Mouse (Mus musculus) E14TG2a.4 (cell line): ENCODE results near the gene Egflam.

Experiments used
- CTCF ChIP-seq: conservative IDR thresholded peaks from 2 replicates; pipeline ENCODE4 v1.5.1; 2014; ENCODE audit warnings: low read length
- NANOG ChIP-seq: IDR thresholded peaks from 2 replicates; pipeline ENCODE4 v1.6.1; 2014; ENCODE audit warnings: borderline replicate concordance, low read length, mixed read lengths
- POU5F1 ChIP-seq: IDR thresholded peaks from 2 replicates; pipeline ENCODE4 v1.6.1; 2014; ENCODE audit warnings: low read length, borderline replicate concordance

DNA sequence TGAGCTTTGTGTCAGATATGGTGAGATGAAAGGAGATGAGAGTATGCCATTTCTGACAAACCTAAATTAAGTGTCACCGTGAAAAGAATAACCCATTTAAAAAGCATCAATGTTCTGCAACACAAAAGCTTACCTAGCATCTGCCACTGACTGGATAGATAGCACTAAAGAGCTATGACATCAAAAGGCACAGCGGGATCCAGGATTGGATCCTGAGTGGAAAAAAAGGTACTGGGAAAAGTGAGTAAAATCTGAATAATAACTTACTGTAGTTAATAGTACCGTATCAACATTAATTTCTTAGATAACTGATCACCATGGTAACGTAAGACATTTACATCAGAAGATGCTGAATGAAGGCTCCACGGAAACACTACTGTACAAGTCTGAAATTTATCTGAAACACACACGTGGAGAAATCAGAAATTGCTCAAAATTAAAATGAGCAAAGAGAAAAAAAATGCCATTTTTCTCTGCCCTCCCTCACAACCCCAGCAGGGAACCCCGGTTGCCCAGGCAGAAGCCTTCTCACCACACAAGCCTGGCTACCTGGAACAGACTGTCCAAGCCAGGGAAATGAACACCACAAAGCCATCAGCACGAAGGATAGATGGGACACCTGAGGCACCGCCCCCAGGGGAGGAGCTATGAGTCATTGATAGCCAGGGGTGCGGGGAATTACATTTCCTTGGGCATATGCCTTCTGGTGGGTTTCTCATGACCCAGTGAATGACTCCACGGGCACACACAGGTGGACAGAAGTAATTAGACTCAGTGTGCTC is 63.5 kb downstream of the Egflam start:
- TF ChIP-seq CTCF (no peak), POU5F1 (no peak), NANOG (no peak)
